Mouse (Mus musculus) hindbrain, embryonic 15.5 days (tissue): ENCODE measurements at regions not wholly inside any gene's neighbourhood (a gene's known extent, or its start where the extent isn't known, plus 50 kb on each side); places are given as distances from the start of the nearest gene placed in this dataset.
A peak's percentile ranks its signal among the peaks of the same experiment; 100 is the strongest.

Experiments used
- ATAC-seq: fragments of 200-750 bp; cut with Nextera tagmentation; 2 replicates; pipeline ENCODE4 v1.8.0; 2017; ENCODE audit warnings: low read depth, moderate number of reproducible peaks, moderate TSS enrichment; ENCODE audit not compliant: low FRiP score
- H3K27ac ChIP-seq: fragments of 300-500 bp; sonication (generic); replicated peaks from 2 replicates; pipeline ENCODE4 v1.5.1; 2015; ENCODE audit warnings: mild to moderate bottlenecking, inconsistent platforms
- H3K27me3 ChIP-seq: fragments of 300-500 bp; sonication (generic); 2 replicates; pipeline ENCODE4 v1.6.1; 2015; ENCODE audit warnings: control low read depth, inconsistent platforms
- H3K36me3 ChIP-seq: fragments of 300-500 bp; sonication (generic); 2 replicates; pipeline ENCODE4 v1.6.1; 2015; ENCODE audit warnings: control low read depth, inconsistent platforms
- H3K4me1 ChIP-seq: fragments of 300-500 bp; sonication (generic); replicated peaks from 2 replicates; pipeline ENCODE4 v1.6.1; 2015; ENCODE audit warnings: control low read depth, inconsistent platforms
- H3K4me2 ChIP-seq: fragments of 300-500 bp; sonication (generic); 2 replicates; pipeline ENCODE4 v1.6.1; 2015; ENCODE audit warnings: moderate library complexity, mild to moderate bottlenecking, inconsistent platforms
- H3K4me3 ChIP-seq: fragments of 300-500 bp; sonication (generic); 2 replicates; pipeline ENCODE4 v1.5.1; 2015; ENCODE audit warnings: mild to moderate bottlenecking, inconsistent platforms
- H3K9ac ChIP-seq: fragments of 300-500 bp; sonication (generic); 2 replicates; pipeline ENCODE4 v1.6.1; 2015; ENCODE audit warnings: inconsistent platforms
- H3K9me3 ChIP-seq: fragments of 300-500 bp; sonication (generic); 2 replicates; pipeline ENCODE4 v1.6.1; 2016; ENCODE audit warnings: control low read depth, inconsistent platforms
- WGBS: fragments of 180-500 bp; shearing (Covaris S2); methylation state at CpG from one replicate; pipeline ENCODE4 v1.1.7; 2015; 5-methylcytosine and 5-hydroxymethylcytosine counted together

DNA sequence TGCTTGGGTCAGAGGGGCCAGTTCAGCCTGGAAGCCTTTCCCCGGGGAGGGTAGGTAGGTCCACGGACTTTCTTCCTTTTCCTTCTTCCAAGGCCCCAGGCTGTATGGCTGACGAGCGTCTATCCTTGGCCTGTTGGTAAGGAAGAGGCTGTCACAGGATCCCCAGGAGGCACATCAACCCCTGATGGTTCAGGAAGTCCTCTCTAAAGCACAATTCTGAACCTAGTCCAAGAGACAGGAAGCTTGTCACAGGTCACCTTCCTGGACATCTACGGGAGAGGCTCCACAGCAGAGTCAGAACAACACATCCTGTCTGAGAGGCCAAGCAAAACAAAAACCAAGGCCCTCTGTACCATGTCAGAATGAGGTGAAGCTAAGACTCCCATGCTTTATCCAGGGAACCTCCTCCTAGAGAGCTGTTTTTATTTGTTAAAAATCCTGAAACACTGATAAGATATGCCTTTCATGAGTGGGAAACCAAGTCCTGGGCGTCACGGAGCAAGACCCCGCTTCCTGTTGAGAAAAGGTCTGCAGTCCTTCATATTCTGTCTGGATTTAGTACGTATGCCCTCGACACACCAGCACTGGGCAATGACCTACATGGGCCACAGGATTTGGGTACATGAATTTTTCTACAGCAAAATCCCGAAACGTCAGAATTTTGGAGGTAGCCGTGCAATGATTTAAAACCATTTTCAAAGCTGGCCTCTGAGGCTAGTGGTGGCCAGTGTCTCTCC lies 52.0 kb upstream of the Snrk start:
- H3K4me1 ChIP-seq, result no peaks in the 10 kb centered on the region

DNA sequence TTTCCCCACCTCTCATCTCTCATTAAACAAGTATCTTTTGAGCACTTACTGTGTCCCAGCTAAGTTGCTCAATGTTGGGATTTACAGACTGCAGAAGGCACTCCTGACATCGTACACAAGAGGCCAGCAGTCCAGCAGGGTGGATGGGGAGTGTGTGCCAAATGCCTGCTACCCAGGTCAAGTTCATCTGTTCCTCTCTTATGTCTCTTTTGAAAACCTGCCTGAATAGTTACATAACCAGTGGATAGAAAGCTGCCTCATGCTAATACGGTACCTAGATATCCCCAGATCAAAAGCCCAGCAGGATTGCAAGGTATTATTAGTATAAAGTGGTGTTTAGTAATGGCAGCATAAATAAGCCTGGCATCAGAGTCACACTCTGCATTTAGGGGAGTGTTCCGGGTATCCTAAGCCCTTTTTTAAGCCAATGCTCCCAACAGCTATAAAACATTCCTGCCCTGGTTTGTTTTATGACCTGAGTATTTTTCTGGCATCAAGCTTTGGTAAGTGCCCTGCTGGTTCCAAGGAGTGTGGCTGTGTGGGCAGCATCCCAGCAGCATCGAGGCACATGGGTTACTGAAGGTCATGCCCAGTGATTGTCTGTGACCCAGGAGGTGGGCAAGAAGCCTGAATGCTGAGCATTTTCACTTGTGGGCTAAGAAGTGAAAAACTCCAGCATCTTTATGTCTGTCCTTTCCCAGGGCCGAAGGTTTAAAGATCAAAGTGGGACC lies 59.1 kb upstream of the Pomgnt2 start:
- no peak for ATAC-seq
- H3K27ac ChIP-seq, result no peak overlapping the region
- H3K4me1 ChIP-seq, result 0 out of 2 replicates have a peak, but pooled peaks cover 9% of the 10 kb centered on the region
- H3K9me3 ChIP-seq, result no peaks in the 10 kb centered on the region
- no peaks in the 10 kb centered on the region for H3K27me3 ChIP-seq
- WGBS, result 69% methylated on average over 5 of the region's 5 CpGs
- H3K4me2 ChIP-seq, result no peak overlapping the region
- H3K36me3 ChIP-seq, result no peaks in the 10 kb centered on the region
- no peak overlapping the region for H3K4me3 ChIP-seq
- H3K9ac ChIP-seq, result no peak overlapping the region

More for the DNA sequence above, 52.0 kb upstream of the Snrk start:
- Histone ChIP-seq H3K27me3 (no peaks in the 10 kb centered on the region), H3K27ac (no peak overlapping the region), H3K4me3 (no peak overlapping the region), H3K9ac (no peak overlapping the region), H3K36me3 (no peaks in the 10 kb centered on the region), H3K9me3 (no peaks in the 10 kb centered on the region), H3K4me2 (no peak overlapping the region)
- ATAC-seq, result no peak
- 86% methylated on average over 13 of the region's 13 CpGs for WGBS

DNA sequence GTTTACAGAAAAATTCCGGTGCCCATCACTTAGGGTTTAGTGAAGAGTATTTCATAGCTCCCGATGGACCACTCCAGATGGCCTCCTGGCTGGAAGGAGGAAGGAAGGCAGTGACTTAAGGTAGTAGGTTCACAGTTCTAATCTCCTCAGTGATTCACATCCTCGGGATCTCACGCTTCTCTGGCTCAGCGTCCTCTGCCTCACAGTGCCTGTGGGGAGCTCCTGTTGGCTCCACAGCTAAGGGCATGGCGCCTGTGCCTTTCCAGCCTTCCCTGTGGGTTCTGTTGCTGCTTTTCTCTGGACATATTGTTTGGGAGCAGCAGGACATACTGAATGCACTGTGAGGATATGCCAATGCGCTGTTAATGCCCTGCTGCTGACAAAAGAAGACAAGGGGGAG lies 54.8 kb upstream of the Pomgnt2 start:
- WGBS, result 43% methylated on average over 7 of the region's 7 CpGs
- Histone ChIP-seq H3K9ac (no peak overlapping the region), H3K27ac (no peak overlapping the region), H3K36me3 (no peaks in the 10 kb centered on the region), H3K4me3 (no peak overlapping the region), H3K4me2 (no peak overlapping the region), H3K4me1 (peaks cover 14% of the 10 kb centered on the region; the same call in 1 of the 2 replicates), H3K9me3 (no peaks in the 10 kb centered on the region), H3K27me3 (no peaks in the 10 kb centered on the region)
- ATAC-seq, result no peak

DNA sequence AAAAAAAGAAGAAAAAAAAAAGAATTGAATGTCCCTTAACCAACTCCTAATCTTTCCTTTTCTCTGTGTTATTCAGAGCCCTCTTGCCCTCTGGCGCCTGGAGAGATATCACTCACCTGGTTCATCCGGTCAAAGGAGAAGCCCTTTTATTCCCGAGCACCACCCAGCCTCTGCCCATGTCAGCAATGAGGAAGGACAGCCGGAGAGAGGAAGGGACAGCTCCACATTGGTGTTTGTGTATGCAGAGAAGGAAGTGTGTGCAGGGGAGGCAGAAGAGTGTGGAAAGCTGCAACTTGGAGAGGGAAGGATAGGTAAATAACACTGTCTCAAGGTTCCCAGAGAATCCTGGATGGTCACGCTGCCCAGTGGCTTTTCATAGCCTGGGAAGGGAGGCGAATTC lies 54.2 kb upstream of the Pomgnt2 start:
- no peaks in the 10 kb centered on the region for H3K27me3 ChIP-seq
- no peaks in the 10 kb centered on the region for H3K36me3 ChIP-seq
- no peak overlapping the region for H3K27ac ChIP-seq
- H3K4me3 ChIP-seq, result no peak overlapping the region
- H3K9me3 ChIP-seq, result no peaks in the 10 kb centered on the region
- no peak for ATAC-seq
- H3K4me1 ChIP-seq, result peaks cover 14% of the 10 kb centered on the region; the same call in 1 of the 2 replicates
- H3K4me2 ChIP-seq, result no peak overlapping the region
- WGBS, result 71% methylated on average over 6 of the region's 6 CpGs
- H3K9ac ChIP-seq, result no peak overlapping the region

DNA sequence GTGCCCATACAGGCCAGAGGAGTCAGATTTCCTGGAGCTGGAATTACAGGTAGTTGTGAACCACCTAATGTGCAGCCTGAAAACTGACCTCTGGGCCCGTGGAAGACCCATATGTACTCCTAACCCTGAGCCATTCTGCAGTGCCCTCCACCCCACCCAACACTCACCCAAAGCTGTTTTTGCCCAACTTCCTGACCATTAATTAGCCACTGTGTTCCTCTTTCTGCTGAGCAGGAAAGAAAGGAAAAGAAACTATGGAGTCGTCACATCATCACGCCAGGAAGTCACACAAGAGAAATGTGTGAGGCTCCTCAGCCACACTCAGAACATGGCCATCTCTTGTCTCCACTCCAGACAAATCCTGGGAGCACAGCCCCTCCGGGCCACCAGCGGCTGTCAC lies 52.1 kb upstream of the Pomgnt2 start:
- Histone ChIP-seq H3K4me1 (peaks cover 14% of the 10 kb centered on the region; the same call in 1 of the 2 replicates), H3K4me3 (no peak overlapping the region), H3K27ac (peak overlapping the region; percentile 64; the same call in 1 of the 2 replicates), H3K27me3 (no peaks in the 10 kb centered on the region), H3K36me3 (no peaks in the 10 kb centered on the region), H3K4me2 (no peak overlapping the region), H3K9ac (no peak overlapping the region), H3K9me3 (no peaks in the 10 kb centered on the region)
- 79% methylated on average over 5 of the region's 5 CpGs for WGBS
- 0 out of 2 replicates have a peak, but pooled peaks have one; percentile 34 for ATAC-seq

DNA sequence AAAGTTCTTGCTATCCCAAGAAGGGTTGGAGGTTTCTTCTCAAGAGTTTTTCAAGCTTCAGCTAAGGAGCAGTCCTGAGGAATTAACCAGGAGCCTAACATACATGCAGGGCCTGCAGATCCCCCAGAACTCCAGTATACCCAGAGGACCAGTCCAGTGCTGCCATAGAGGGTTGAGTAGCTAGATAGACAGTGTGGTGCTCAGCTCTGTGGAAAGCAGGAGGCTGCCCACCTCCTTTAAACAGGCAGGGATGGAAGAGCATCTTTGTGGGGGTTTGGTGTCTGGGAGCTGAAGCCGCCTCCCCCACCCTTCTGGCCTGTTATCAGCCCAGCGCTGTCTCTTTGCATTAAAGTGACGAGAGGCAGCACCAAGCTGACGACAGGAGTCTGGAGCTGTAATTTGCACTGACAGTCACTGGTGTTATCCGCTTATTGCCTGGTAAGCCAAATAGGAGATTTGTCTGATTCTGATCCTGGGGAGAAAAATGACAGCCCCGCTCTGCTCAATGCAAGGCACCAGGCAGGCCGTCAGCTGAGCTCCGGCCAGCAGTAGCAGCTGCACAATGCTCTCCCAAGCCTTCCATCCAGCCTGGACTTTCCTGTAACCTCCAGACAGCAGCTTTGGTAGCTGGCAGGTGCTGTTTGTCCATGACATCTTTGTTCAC lies 51.2 kb upstream of the Pomgnt2 start:
- Histone ChIP-seq H3K4me3 (no peak overlapping the region), H3K9me3 (no peaks in the 10 kb centered on the region), H3K27ac (peak overlapping the region; percentile 64), H3K27me3 (no peaks in the 10 kb centered on the region), H3K4me1 (peaks cover 14% of the 10 kb centered on the region; the same call in 1 of the 2 replicates), H3K9ac (no peak overlapping the region), H3K4me2 (no peak overlapping the region), H3K36me3 (no peaks in the 10 kb centered on the region)
- WGBS, result 50% methylated on average over 8 of the region's 8 CpGs
- ATAC-seq, result peak; percentile 73
